Mouse (Mus musculus) lung, postnatal 10 days (tissue): ENCODE measurements around the gene AC161166.1.
"Not testable (repeated sequence)": the region's sequence is repeated elsewhere in the genome, so short reads cannot be mapped to it uniquely, and the experiment has no call there.

ENCODE experiments used
- DNase-seq: peaks from one replicate; pipeline ENCODE4 v3.0.0; 2021

The AC161166.1 gene

DNA sequence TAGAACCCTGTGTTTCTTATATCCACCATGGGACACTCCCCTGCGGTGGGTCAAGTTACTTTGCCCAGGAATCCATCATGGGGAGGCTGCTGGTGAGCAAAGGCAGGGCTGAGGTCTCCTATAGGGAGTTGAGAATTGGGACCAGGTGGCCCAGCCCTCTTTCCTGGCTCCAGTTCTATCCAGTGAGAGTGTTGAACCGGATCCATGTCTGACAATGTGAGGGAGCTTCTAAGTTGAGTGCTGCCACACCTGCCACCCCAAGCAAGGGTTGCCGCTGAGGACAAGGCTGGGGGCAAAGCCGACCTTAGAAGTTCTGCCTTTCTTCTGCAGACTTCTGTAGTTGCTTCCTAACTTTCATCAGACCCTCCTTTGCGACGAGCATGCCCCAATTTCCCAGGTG is 29.0 kb downstream of the AC161166.1 start:
- DNase-seq: not testable (repeated sequence)

DNA sequence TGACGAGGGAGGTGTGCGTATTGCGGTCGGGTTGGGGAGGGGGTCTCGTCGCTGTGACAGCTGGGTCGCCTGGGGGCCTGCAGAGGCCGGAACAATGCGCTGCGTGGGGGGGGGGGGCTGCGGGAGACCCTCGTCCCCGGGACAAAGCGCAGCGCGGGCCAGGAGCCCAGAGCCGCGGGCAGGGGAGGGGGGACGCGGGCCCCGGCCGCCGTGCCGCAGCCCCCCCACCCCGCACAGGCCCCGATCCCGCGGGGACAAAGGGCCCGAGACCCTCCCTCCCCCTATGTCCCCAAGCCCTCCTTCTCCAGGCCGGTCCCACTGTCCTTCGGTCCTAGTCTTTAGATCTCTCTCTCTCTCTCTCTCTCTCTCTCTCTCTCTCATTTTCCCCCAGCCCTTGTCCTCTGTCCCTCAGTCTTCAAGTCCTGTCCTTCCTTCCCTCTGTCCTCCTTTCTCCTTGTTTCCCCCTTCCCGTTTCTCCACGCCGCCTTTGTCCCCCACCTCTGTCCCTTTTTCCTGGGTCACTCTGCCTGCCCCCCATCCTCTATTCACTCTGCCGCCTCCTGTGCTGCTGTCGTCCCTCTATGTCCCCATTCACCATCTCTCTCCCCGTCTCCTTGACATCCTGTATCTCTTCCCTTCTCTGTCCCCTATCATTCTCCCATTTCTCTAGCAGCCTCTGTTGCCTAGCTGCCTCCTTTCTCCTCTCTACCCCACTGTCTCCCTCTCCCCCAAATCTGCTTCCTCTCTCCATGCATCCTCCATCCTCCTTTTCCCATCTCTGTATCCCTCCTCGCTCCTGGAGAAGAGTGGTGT is 29.8 kb downstream of the AC161166.1 start:
- DNase-seq: no peak

DNA sequence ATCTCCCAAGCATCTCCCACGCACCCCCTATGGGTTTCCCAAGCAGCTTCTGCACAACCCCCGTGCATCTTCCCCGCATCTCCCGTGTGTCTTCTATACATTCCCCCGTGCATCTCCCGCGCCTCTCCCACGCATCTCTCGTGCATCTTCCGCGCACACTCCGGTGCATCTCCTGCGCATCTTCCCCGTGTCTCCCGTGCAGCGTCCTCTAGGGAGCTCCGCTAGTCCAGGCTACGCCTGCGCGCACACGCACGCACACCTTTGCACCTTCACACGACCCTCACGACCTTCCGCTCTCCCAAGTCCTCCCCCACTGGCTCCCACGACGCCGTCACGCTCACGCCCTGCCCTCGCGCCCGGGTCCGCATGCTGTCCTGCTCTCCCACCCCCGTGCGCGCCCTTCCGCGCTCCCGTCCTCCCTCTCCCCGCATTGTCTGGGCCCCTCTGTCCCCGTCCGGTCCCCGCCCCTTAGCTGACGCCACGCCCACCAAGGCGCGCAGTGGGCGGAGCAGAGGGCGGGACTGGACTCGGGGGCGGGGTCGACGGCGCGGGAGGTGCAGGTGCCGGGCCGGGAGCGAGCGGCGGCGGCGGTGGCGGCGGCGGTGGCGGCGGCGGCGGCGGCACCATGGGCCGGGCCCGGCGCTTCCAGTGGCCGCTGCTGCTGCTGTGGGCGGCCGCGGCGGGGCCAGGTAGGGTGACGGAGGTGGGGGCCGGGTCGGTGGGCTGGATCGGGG is 30.6 kb downstream of the AC161166.1 start, which contains the start of gene Cadm4:
Gene Cadm4 (plus strand): TSS at position 550 of the 734 bp plus-strand sequence.
- peak; percentile 77 for DNase-seq

DNA sequence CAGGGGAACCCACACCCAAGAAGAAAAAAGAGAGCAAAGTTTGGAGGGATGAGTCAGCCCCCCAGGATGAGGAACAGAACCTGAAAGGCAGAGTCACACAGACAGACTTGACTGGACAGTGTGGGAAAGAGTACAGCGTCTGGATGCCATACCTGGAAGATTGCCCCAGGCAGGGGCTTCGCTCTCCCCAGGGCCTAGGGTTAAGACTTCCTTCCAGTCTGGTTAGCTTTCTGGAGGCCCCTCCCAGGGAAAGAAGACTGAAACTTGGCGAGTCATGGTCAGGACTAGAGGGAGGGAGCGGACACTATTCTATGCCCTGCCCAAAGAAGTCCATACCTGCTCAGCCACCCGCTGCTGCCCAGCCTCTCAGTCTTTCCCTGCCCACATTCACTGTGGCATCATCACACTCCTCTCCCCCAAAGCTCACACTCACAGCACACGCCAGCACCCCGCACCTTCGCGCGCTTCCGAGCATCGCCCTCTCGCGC is 31.2 kb downstream of the AC161166.1 start:
- no peak for DNase-seq

DNA sequence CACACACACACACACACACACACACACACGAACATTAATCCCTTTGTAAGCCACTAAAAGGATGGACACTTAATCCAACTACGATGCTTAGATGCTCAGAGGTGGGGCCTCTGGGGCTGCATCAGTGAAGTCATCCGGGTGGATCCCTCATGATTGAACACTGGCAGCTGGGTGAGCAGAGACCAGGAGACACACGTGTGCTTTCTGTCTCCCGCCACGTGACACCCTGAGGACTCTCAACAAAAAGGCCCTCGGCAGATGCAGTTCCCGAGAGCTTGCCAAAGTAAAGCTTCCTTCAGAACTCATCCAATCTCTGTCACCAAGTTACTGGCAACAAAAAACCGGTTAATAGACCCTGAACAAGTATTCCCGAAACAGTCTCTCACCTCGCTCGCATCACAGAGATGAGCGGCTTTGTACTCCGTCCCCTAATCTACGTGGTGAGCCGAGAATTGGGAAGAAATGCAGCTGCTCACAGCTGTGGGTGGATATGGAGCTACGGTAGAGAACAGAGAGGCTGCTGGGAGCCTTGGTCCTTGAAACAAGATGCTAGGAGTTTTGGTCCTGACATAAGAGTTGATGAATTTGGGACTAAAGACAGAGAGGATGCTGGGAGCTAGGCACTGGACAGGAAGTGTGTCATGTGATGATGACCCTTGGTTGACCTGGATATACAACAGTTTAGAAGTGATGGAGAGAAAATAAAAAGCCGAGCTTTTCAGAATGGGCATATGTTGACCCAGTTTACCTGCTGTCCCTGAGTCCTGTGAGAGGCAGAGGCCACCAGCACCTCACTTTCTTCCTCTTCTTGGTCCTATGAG is 31.9 kb downstream of the AC161166.1 start:
- DNase-seq: no peak

DNA sequence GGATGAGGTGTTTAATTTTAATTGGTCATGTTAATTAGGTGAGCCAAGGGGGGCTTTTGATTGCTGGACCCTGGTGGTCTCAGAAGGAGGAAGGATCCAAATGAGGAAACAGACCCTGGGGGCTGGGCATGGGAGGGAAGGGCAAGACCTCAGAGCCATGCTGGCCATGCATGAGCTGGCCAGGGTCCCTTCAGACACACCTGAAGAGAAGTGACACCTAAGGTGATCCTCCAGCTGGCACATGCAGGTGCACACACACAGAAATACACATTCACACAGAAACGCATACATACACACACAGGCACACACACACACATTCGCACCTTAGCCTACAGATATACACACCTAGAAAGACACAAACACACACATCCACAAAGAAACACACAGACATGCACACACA is 32.6 kb downstream of the AC161166.1 start:
- no peak for DNase-seq

DNA sequence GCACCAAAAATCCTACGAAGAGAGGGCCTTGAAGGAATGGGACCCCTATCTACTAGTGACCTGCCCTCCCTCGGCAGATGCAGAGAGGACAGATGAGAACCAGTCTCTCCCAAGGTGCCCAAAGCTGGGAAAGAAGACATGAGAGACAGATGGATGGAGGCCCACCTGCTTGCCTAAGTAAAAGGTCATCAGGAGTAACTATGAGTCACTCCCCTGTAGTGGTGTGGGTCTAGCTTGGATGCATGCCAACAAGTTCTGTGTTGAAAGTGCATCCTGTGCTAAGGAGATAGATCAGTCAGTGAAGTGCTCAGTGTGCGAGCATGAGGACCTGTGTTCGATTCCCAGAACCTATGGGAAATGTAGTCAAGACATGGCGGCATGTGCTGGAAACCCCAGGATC is 33.3 kb downstream of the AC161166.1 start:
- DNase-seq: no peak

DNA sequence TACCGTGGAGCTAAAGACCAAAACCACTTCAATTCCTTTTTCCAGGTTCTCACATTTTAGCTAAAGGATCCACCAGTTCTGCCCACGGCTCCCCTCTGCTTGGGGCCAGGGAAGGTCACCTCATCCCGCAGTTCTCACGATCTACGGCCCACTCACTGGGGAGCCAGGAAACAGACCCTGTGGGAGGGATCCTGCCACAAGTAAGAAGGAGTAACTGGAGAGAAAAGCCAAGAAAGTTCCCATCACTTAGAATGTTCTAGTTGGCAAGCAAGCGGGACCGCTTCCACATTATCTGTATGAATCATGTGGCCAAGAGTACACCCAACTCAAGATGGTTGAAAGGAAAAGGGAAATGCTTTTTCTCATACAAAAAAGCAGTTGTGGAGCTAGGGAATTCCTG is 35.4 kb downstream of the AC161166.1 start:
- no peak for DNase-seq

DNA sequence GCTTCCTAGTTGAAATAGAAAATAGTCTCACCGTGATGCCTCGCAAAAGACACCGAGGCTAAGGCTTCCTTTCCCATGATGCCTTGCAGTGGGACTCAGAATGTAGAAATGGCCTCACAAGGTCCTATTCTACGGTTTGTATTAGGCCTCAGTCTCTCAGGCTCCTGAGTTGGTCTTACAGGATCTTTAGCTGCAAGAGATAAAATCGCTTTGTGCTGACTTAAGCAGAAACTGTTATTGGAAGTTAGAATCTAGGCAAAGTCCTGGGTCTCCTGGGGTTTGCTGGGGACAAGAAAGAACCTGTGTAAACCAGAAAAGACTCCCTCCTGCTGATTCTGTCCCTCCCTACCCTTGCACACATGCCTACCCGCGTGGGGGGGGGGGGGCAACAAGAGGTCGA is 35.9 kb downstream of the AC161166.1 start:
- no peak for DNase-seq

DNA sequence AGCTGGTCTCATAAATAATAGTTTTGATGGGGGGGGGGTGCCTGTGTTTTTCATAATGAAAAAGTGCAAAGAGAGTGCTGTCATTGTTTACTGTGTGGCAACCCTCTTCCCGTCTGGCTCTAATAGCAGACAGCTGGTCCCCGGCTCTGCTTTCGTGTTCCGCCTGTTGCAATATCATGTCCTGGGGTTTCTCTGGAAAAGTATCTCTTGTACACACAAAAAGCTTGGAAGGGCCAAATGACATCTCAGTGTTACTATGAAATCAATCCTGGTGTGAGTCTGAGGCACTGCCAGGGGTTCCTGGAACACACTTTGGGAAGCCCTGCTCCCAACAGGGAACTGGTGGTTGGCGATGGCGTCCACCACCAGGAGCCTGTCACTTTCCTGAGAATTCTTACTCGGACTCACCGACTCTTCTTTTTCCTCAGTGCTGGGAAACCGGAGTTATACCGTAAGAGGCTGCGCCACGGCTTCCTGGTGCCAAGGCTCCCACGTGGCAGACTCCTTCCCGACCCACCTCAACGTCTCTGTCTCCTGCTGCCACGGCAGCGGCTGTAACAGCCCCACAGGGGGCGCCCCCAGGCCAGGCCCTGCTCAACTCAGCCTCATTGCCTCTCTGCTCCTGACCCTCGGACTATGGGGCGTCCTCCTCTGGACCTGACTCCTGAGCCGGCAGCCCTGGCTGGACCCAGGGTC is 37.3 kb downstream of the AC161166.1 start:
- peak; percentile 44 for DNase-seq

DNA sequence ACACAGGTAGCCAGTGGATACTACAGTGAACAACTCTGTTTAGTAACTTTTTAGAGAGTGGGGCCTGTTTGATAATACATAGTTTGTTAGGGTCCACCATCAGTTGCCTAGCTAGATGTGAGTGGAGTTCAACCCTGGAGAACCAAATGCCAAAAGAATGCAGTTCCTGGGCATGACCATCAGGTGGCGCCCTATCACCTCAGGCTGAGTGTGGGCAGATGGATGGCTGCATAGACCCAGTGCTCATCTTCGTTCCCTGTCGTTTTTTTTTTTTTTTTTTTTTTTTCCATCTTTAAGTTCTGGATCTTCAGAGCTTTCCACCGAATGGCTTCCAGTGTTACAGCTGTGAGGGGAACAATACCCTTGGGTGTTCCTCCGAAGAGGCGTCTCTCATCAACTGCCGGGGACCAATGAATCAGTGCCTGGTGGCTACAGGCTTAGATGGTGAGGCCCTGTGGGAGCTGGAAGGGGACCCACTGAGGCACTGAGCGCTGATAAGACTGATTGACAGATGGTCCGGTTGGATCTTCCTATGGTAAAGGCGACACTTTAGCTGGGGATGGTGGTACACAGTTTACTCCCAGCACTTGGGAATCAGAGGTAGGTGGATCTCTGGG is 38.2 kb downstream of the AC161166.1 start:
- peak; percentile 77 for DNase-seq

DNA sequence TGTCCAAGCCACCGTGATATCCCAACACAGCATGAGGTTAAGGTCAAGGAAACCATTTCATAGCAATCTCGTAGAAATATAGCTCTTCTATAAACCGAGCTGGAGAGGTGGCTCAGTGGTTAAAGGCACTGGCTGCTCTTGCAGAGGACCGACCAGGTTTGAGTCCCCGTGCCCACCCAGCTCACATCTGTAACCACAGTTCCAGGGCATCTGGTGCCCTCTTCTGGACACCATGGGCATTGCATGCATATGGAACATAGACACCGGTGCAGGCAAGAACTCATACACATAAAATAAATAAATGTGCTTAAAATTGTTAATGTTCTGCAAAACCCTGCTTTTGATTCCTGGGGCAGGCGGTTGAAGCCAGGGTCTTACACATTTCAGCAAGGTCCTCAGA is 39.3 kb downstream of the AC161166.1 start:
- DNase-seq: no peak

DNA sequence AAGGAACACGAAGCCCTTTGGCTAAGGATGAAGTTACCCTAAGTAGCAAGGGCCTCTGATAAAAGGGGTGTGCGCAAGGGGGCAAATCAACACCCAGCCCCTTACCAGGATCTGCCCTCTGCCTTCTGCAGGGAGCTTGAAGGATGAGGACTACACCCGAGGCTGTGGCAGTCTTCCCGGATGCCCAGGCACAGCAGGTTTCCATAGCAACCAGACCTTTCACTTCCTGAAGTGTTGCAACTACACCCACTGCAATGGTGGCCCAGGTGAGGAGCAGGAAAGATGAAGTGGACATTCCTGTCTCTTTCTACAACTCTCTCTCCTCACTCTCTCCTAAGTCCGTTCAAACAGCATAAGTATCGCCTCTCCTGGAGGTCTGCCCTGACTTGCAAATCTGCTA is 39.8 kb downstream of the AC161166.1 start:
- no peak for DNase-seq

DNA sequence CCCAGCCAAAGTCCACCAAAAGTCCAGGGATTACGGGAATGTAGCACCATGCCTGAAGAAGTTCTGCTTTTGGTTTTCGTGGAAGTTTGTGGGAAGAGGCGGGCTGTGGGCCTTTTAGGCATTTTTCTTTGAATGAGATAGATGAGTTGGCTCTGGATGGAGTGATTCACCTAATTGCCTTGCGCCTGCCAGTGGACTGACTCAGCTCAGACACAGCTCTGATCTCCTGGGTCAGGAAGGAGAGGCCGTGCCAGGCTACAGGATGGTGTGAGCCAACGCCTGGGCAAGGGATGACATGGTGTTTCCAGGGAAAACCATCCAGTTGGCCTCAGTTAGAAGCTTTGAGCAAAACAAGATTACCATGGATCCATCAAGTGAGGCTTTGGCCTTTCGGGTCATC is 41.9 kb downstream of the AC161166.1 start:
- DNase-seq: no peak

DNA sequence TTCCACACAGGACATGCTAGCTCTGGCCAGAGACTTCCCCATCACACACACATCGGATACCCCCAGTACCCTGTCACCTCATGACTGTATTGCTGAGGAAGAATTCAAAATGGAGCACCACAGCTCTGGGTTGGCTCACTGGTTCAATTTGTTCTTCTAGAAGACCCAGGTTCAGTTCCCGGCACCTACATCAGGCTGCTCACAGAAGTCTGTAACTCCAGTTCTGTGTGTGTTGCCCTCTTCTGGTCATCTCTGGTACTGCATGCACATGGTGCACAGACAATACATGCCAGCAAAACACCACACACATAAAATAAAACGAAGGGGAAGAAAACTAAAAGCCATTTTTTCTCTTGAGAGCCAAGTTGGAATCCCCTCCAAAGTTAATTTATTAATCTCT is 43.1 kb downstream of the AC161166.1 start:
- peak; percentile 38 for DNase-seq

DNA sequence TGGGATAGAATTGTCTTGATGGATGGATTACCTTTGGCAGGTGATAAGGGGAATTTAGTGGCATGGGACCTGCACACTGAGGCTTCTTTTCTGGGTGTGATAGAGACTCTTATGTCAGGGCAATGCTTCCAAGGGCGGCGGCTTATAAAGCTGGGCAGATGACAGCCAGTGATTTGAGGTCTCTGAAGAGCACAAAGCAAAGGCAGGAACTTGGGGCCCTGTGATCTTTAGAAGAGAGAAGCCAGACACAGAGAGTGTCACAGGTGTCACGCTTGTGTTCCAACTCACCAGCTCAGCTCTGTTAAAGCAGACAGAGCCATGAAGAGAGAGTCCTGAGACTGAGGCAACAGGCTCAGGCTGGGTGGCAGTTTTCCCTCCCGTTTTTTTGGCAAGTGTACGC is 44.4 kb downstream of the AC161166.1 start:
- DNase-seq: no peak

DNA sequence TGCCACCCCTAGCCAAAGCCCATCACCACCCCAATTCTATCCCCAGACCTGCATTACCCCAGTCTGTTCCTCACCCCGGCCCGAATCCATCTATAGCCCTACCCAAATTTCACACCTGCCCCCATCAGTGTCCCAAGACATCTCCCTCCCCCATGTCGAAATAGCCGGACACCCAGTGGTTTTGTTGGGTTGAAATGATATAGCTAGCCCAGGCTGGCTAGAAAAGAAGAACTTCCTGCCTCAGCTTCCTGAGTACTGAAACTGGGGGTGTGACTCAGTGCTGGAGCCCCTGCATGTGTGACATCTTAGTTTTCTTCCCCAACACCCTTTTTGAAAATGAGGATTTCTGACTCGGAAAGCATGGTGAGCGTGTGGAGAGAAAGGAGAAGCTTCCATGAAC is 45.4 kb downstream of the AC161166.1 start:
- DNase-seq: no peak

DNA sequence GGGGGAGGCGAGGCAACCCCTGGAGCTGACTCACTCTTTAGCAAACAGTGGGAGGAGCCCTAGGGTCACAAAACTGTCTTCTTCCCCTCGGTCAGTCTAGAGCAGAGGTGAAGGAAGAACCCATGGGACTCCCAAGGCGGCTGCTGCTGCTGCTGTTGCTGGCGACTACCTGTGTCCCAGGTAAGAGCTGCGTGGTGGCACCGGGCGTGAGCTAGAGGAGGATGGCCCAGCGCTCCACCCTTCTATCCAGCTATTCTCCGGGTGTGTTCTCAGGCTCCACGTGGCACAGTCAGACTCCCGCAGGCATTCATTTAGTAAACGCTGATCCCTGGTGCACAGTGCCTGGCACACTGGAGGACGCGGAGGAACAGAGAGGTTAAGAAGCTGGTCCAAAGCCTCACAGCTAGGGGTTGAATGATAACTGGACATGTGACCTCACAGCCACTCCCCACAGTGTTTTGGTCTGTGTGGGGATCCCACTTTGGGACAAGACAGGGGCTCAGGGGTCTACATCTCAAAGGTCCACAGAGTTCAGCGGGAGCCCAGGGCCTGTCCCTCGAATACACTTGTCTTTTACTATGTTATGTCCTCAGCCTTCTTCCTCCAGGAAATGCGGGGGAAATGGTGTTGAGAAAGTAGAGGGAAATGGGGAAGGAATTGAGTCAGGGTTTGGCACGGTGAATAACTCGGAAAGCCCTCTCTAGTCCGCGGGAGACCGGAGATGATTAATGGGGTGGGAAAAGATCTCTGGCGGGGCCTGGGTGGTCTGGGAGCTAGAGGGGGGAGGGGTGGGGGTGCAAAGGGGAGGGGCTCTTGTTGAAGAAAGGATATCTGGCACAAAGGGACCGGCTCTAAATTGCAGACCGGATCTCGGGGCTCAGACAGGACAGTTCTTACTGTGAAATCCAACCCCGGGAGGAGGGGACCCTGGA is 49.6 kb downstream of the AC161166.1 start, which contains the start of gene Plaur:
Gene Plaur (plus strand): TSS at position 97 of the 932 bp plus-strand sequence.
- peak; percentile 82 for DNase-seq

DNA sequence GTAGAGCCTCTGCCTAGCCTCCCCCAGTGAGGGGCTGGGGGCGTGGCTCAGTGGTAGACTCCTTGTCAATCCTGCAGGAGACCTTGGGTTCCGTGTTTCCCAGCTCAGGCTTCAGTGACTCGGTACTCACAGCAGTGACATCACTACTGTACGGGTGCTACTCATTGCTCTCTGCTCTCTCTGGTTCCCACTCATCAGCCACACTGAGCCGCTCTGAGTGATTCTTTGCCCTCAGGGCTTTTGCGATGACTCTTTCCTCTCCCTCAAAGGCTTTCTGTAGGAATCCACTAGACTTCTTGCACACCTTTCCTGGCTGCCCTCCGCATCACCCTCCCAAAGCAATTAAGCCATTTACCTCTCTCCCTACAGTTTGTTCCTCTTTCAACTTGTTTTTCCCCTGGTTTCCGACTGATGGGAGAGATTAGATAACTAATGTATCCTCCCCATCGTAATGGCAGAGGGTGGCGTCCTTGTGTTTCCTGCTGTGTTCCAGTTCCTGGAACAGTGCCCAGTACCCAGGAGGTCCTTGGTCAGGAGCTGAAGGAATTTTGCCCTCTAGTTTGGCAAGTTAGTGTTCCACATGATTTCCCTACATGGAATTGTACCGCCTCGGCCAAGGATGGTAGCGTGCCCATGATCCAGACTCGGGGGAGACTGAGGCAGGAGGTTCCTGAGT is 50.7 kb downstream of the AC161166.1 start:
- peak; percentile 79 for DNase-seq
